Comparison of ENCODE assay signal across 8 mouse cellular contexts in genomic region chr11:35407341-35408154, GRCm38 (mm10).
A peak's percentile ranks its signal among the peaks of the same experiment; 100 is the strongest.
DNase-seq lines count a peak whose midpoint lies in the region; ATAC-seq and TF ChIP-seq lines count a peak whose summit lies in the region.

No protein-coding gene starts in this region.

- no peaks in the 10 kb centered on the region for H3K9me3 ChIP-seq in hindbrain, embryonic 16.5 days (ENCODE audit: control insufficient read depth, low read length)

- H3K4me1 ChIP-seq in hindbrain, embryonic 16.5 days (ENCODE audit: control insufficient read depth, insufficient read depth, low read depth, low read length): no peaks in the 10 kb centered on the region; the same call in 1 of the 2 replicates

- TF ChIP-seq CTCF in gastrocnemius, adult 2 months (IDR thresholded peaks at IDR 0.05): peak; percentile 74

- DNase-seq in ZHBTc4 (ENCODE audit: low read depth, low spot score): peak; percentile 94
- peak; percentile 81 to 86 for DNase-seq in cerebellum, postnatal 14 days
- DNase-seq in gastrocnemius, adult 2 months: peak; percentile 67
- peak; percentile 62 to 76 for DNase-seq in layer of hippocampus, postnatal 36 days
- peak; percentile 68 to 78 for DNase-seq in lung, postnatal 4 days
- peak; percentile 66 for DNase-seq in right cerebral cortex, postnatal 4 days
- no peak for DNase-seq in spleen, postnatal 36 days (ENCODE audit: low spot score in 2 of 2)

- H3K4me2 ChIP-seq in hindbrain, embryonic 16.5 days (ENCODE audit: low read length): no peak overlapping the region

- no peaks in the 10 kb centered on the region for H3K36me3 ChIP-seq in hindbrain, embryonic 16.5 days (ENCODE audit: control insufficient read depth, insufficient read depth, low read length)

- 51% methylated on average over 12 of the region's 12 CpGs for WGBS in hindbrain, embryonic 16.5 days

- H3K4me3 ChIP-seq in gastrocnemius, adult 2 months: no peak overlapping the region
- H3K4me3 ChIP-seq in hindbrain, embryonic 16.5 days (ENCODE audit: low read length): no peak overlapping the region

- H3K27ac ChIP-seq in gastrocnemius, adult 2 months: no peak overlapping the region
- no peak overlapping the region for H3K27ac ChIP-seq in hindbrain, embryonic 16.5 days (ENCODE audit: low read depth, low read length)

- peak; percentile 87 for ATAC-seq in hindbrain, embryonic 16.5 days

- H3K27me3 ChIP-seq in hindbrain, embryonic 16.5 days (replicated peaks; ENCODE audit: control insufficient read depth, insufficient read depth, low read length): peaks cover 4% of the 10 kb centered on the region

- H3K9ac ChIP-seq in hindbrain, embryonic 16.5 days (ENCODE audit: low read depth, low read length): no peak overlapping the region

- intact Hi-C loops in gastrocnemius, adult 2 months (cut with DNase I): loop anchor here (1.0 to 10.0 kb wide), 2 partner anchors 288 to 563 kb away; no protein-coding TSS in a partner anchor

Comparison
In these comparisons a context has a peak if more than half of its experiments do, and no peak if none do; other contexts are left out.
1. DNase-seq: peak in ZHBTc4 (single experiment), cerebellum, postnatal 14 days (2 of 2), gastrocnemius, adult 2 months (single experiment), layer of hippocampus, postnatal 36 days (2 of 2), lung, postnatal 4 days (2 of 2) and right cerebral cortex, postnatal 4 days (single experiment); none in spleen, postnatal 36 days (0 of 2).